In the genomic region with DNA sequence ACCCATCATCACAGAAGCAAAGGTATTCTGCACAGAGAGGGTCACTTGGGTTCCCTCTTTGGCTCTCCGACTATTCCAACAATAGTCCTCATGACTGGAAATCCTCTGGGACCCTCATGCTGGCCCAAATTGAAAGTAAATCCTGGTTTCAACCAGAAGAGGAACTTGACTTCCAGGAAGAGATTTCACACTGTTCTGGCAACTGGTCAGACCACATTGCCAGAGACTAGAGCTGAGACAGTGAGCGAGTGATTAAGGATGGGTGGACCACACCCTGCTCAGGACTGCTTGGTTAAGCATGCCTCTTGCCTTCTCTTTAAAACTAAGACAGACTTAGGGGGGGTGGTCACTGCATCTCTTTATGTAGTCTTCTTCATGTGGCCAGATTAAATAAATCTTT, we compare ENCODE assay signal across 12 mouse cellular contexts.
A peak's percentile ranks its signal among the peaks of the same experiment; 100 is the strongest.
DNase-seq lines count a peak whose midpoint lies in the region; ATAC-seq and TF ChIP-seq lines count a peak whose summit lies in the region.
"Had no signal": no experiment of that assay in that cellular context is flagged by ENCODE, and none has a peak within 500 bp of the region (broad histone marks: within the 10 kb centered on the region; RNA-seq: fewer than 3 reads in every experiment).

No protein-coding gene starts in this region.

- WGBS in small intestine, adult 2 months: 47% methylated on average over 2 of the region's 2 CpGs

- no peaks in the 10 kb centered on the region for H3K36me3 ChIP-seq in small intestine, adult 2 months (ENCODE audit: control insufficient read depth, insufficient read depth, low read length)
- H3K36me3 ChIP-seq: heart, embryonic 13.5 days had no signal

- peak; percentile 95 for ATAC-seq in common myeloid progenitor, adult 5-6 weeks (replicated peaks; ENCODE audit: low read depth, poor library complexity, severe bottlenecking)
- no peak for ATAC-seq in cerebellum, adult (ENCODE audit: insufficient number of reproducible peaks, low FRiP score, low TSS enrichment)
- ATAC-seq: Patski had no signal

- no peaks in the 10 kb centered on the region for H3K27me3 ChIP-seq in small intestine, adult 2 months (ENCODE audit: control insufficient read depth, insufficient read depth, low read length)
- H3K27me3 ChIP-seq: heart, embryonic 13.5 days; Patski had no signal

- no peak for TF ChIP-seq CTCF in small intestine, adult 2 months (IDR thresholded peaks at IDR 0.05; ENCODE audit: extremely low read depth, insufficient read length, insufficient replicate concordance, low read depth, low read length)

- H3K27ac ChIP-seq in small intestine, adult 2 months (ENCODE audit: insufficient read depth, low read depth, low read length): 0 out of 2 replicates have a peak overlapping the region, but pooled peaks have one; percentile 18
- H3K27ac ChIP-seq: heart, embryonic 13.5 days had no signal

- H3K4me3 ChIP-seq in small intestine, adult 2 months (ENCODE audit: low read depth, low read length): no peak overlapping the region
- H3K4me3 ChIP-seq: heart, embryonic 13.5 days had no signal

- DNase-seq in spleen, postnatal 36 days (ENCODE audit: low spot score in 2 of 2): peak; percentile 22 to 30
- no peak for DNase-seq in spleen, adult 12 weeks (ENCODE audit: low spot score)
- DNase-seq in kidney, postnatal 10 days: peak; percentile 34
- no peak for DNase-seq in cerebellum, postnatal 25 days
- DNase-seq in layer of hippocampus, postnatal 25 days (ENCODE audit: extremely low spot score in 1 of 2, low spot score in 1 of 2): no peak
- DNase-seq: cerebellum, adult 11 months; layer of hippocampus, postnatal 36 days had no signal

- no peak for TF ChIP-seq POLR2A in small intestine, adult 2 months (IDR thresholded peaks at IDR 0.05; ENCODE audit: low read depth, low read length)

- 0 out of 2 replicates have a peak, but pooled peaks cover 3% of the 10 kb centered on the region for H3K4me1 ChIP-seq in small intestine, adult 2 months (ENCODE audit: control insufficient read depth, insufficient read depth, insufficient read length, low read length)
- H3K4me1 ChIP-seq: heart, embryonic 13.5 days had no signal

Comparison
In these comparisons a context has a peak if more than half of its experiments do, and no peak if none do; other contexts are left out.
1. DNase-seq: peak in spleen, postnatal 36 days (2 of 2) and kidney, postnatal 10 days (single experiment); none in spleen, adult 12 weeks (single experiment), cerebellum, postnatal 25 days (0 of 2) and layer of hippocampus, postnatal 25 days (0 of 2).